Mouse (Mus musculus): ENCODE results near the gene Hapln2. TPM values are rescaled to one million over a fixed set of nuclear protein-coding genes. Genes with fewer than 3 reads are reported as not detected.

Gene Hapln2
- total RNA-seq, 1 experiment = not detected

DNA sequence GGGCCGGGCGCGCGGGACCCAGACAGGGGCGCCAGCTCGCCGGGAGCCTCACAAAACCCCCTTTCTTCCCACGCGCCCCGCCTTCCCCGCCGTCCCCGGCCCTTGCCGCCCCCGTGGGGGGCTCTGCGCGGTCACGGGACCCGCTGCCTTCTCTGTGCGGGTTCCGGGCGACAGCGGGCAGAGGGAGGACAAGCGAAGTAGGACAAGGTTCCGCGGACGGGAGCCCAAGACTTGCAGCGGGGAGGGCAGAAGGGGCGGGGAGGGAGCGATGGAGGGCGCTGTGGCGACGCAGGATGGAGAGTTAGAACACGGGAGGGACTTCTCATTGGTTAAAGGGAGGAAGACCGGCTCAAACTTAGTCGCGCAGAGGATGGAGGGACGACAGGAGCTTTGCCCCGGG is 27.2 kb downstream of the Hapln2 start, which contains the start of gene Bcan:
Gene Bcan, minus strand, starts transcription at position 50 of the 400 bp plus-strand sequence.
- in situ Hi-C loops (cut with MboI; ENCODE audit: low sequenced_read_pairs in 2 of 2, unreplicated experiment in 2 of 2) = no loop called here
- peak within 1 kb of the TSS; percentile 48 for H3K9ac ChIP-seq (ENCODE audit: insufficient read depth, low read depth, low read length, poor library complexity, severe bottlenecking)
- peak; percentile 41 for DNase-seq (ENCODE audit: low read depth, low spot score)
- peaks cover 0 to 18% of the 10 kb centered on the region in 2 experiments; a peak in 2 of 4 replicates for H3K4me1 ChIP-seq (ENCODE audit: control insufficient read depth in 2 of 2, insufficient read depth in 2 of 2, low read length in 2 of 2, poor library complexity in 1 of 2)
- peak within 1 kb of the TSS; percentile 75 to 80 for H3K4me3 ChIP-seq (ENCODE audit: insufficient read depth in 1 of 2, low read depth in 1 of 2, low read length in 2 of 2, poor library complexity in 1 of 2, severe bottlenecking in 1 of 2)
- no peaks in the 10 kb centered on the region for H3K9me3 ChIP-seq (ENCODE audit: control insufficient read depth, insufficient read depth, low read depth, low read length)
- no peak within 1 kb of the TSS for H3K27ac ChIP-seq (ENCODE audit: insufficient read depth, low read depth, low read length, poor library complexity, severe bottlenecking)
- H3K36me3 ChIP-seq (ENCODE audit: control insufficient read depth, insufficient read depth, low read length, poor library complexity, severe bottlenecking) = no peaks in the 10 kb centered on the region
- no peak for TF ChIP-seq ZNF384 (IDR thresholded peaks at IDR 0.05; ENCODE audit: low read depth, low read length)
- no peak for TF ChIP-seq MAFK (IDR thresholded peaks at IDR 0.05; ENCODE audit: insufficient read depth, low read depth, low read length)
- no peak for TF ChIP-seq CHD2 (IDR thresholded peaks at IDR 0.05; ENCODE audit: low read depth, low read length)
- no peak for TF ChIP-seq HCFC1 (IDR thresholded peaks at IDR 0.05; ENCODE audit: borderline replicate concordance, insufficient read depth, low read length)
- TF ChIP-seq ZC3H11A (IDR thresholded peaks at IDR 0.05; ENCODE audit: borderline replicate concordance, low read depth, low read length) = no peak

GRCm38 (mm10) chr3:87999243-87999895 is 28.0 kb downstream of the Hapln2 start:
- Histone ChIP-seq H3K9ac (ENCODE audit: insufficient read depth, low read depth, low read length, poor library complexity, severe bottlenecking) (peak overlapping the region; percentile 48; the same call in 1 of the 2 replicates), H3K27ac (ENCODE audit: insufficient read depth, low read depth, low read length, poor library complexity, severe bottlenecking) (no peak overlapping the region)
- in situ Hi-C loops (cut with MboI; ENCODE audit: low sequenced_read_pairs in 2 of 2, unreplicated experiment in 2 of 2) = no loop called here

GRCm38 (mm10) chr3:87998747-87999146 is 28.6 kb downstream of the Hapln2 start:
- in situ Hi-C loops (cut with MboI; ENCODE audit: low sequenced_read_pairs in 2 of 2, unreplicated experiment in 2 of 2) = no loop called here
- H3K4me3 ChIP-seq (ENCODE audit: insufficient read depth in 1 of 2, low read depth in 1 of 2, low read length in 2 of 2, poor library complexity in 1 of 2, severe bottlenecking in 1 of 2) = no peak overlapping the region
- no peak for DNase-seq (ENCODE audit: low read depth, low spot score)

More at GRCm38 (mm10) chr3:87999243-87999895, 28.0 kb downstream of the Hapln2 start:
- H3K9me3 ChIP-seq (ENCODE audit: control insufficient read depth, insufficient read depth, low read depth, low read length) = no peaks in the 10 kb centered on the region
- no peaks in the 10 kb centered on the region for H3K36me3 ChIP-seq (ENCODE audit: control insufficient read depth, insufficient read depth, low read length, poor library complexity, severe bottlenecking)
- peaks cover 0 to 18% of the 10 kb centered on the region in 2 experiments; a peak in 2 of 4 replicates for H3K4me1 ChIP-seq (ENCODE audit: control insufficient read depth in 2 of 2, insufficient read depth in 2 of 2, low read length in 2 of 2, poor library complexity in 1 of 2)
- peak overlapping the region; percentile 75 to 80 for H3K4me3 ChIP-seq (ENCODE audit: insufficient read depth in 1 of 2, low read depth in 1 of 2, low read length in 2 of 2, poor library complexity in 1 of 2, severe bottlenecking in 1 of 2)
- no peak for DNase-seq (ENCODE audit: low read depth, low spot score)
- no peak for TF ChIP-seq ZNF384 (IDR thresholded peaks at IDR 0.05; ENCODE audit: low read depth, low read length)
- TF ChIP-seq MAFK (IDR thresholded peaks at IDR 0.05; ENCODE audit: insufficient read depth, low read depth, low read length) = no peak
- TF ChIP-seq CHD2 (IDR thresholded peaks at IDR 0.05; ENCODE audit: low read depth, low read length) = no peak

GRCm38 (mm10) chr3:87996971-87997614 is 30.3 kb downstream of the Hapln2 start:
- no peaks in the 10 kb centered on the region for H3K9me3 ChIP-seq (ENCODE audit: control insufficient read depth, insufficient read depth, low read depth, low read length)
- in situ Hi-C loops (cut with MboI; ENCODE audit: low sequenced_read_pairs in 2 of 2, unreplicated experiment in 2 of 2) = no loop called here
- peak overlapping the region; percentile 52 to 56; a peak in 3 of 4 replicates for H3K4me3 ChIP-seq (ENCODE audit: insufficient read depth in 1 of 2, low read depth in 1 of 2, low read length in 2 of 2, poor library complexity in 1 of 2, severe bottlenecking in 1 of 2)
- no peaks in the 10 kb centered on the region for H3K36me3 ChIP-seq (ENCODE audit: control insufficient read depth, insufficient read depth, low read length, poor library complexity, severe bottlenecking)
- H3K4me1 ChIP-seq (ENCODE audit: control insufficient read depth in 2 of 2, insufficient read depth in 2 of 2, low read length in 2 of 2, poor library complexity in 1 of 2) = peaks cover 0 to 14% of the 10 kb centered on the region in 2 experiments; a peak in 2 of 4 replicates
- TF ChIP-seq HCFC1 (IDR thresholded peaks at IDR 0.05; ENCODE audit: borderline replicate concordance, insufficient read depth, low read length) = no peak
- TF ChIP-seq CHD2 (IDR thresholded peaks at IDR 0.05; ENCODE audit: low read depth, low read length) = no peak
- TF ChIP-seq MAFK (IDR thresholded peaks at IDR 0.05; ENCODE audit: insufficient read depth, low read depth, low read length) = no peak
- TF ChIP-seq ZNF384 (IDR thresholded peaks at IDR 0.05; ENCODE audit: low read depth, low read length) = no peak
- no peak for TF ChIP-seq ZC3H11A (IDR thresholded peaks at IDR 0.05; ENCODE audit: borderline replicate concordance, low read depth, low read length)
- peak overlapping the region; percentile 1; the same call in 1 of the 2 replicates for H3K9ac ChIP-seq (ENCODE audit: insufficient read depth, low read depth, low read length, poor library complexity, severe bottlenecking)
- H3K27ac ChIP-seq (ENCODE audit: insufficient read depth, low read depth, low read length, poor library complexity, severe bottlenecking) = no peak overlapping the region
- DNase-seq (ENCODE audit: low read depth, low spot score) = peak; percentile 68

More at GRCm38 (mm10) chr3:87998747-87999146, 28.6 kb downstream of the Hapln2 start:
- Histone ChIP-seq H3K9me3 (ENCODE audit: control insufficient read depth, insufficient read depth, low read depth, low read length) (no peaks in the 10 kb centered on the region), H3K27ac (ENCODE audit: insufficient read depth, low read depth, low read length, poor library complexity, severe bottlenecking) (no peak overlapping the region), H3K4me1 (ENCODE audit: control insufficient read depth in 2 of 2, insufficient read depth in 2 of 2, low read length in 2 of 2, poor library complexity in 1 of 2) (peaks cover 0 to 18% of the 10 kb centered on the region in 2 experiments; a peak in 2 of 4 replicates), H3K9ac (ENCODE audit: insufficient read depth, low read depth, low read length, poor library complexity, severe bottlenecking) (no peak overlapping the region), H3K36me3 (ENCODE audit: control insufficient read depth, insufficient read depth, low read length, poor library complexity, severe bottlenecking) (no peaks in the 10 kb centered on the region)
- no peak for TF ChIP-seq MAFK (IDR thresholded peaks at IDR 0.05; ENCODE audit: insufficient read depth, low read depth, low read length)
- TF ChIP-seq HCFC1 (IDR thresholded peaks at IDR 0.05; ENCODE audit: borderline replicate concordance, insufficient read depth, low read length) = no peak
- TF ChIP-seq ZC3H11A (IDR thresholded peaks at IDR 0.05; ENCODE audit: borderline replicate concordance, low read depth, low read length) = no peak
- TF ChIP-seq ZNF384 (IDR thresholded peaks at IDR 0.05; ENCODE audit: low read depth, low read length) = no peak
- no peak for TF ChIP-seq CHD2 (IDR thresholded peaks at IDR 0.05; ENCODE audit: low read depth, low read length)
